Mouse (Mus musculus): ENCODE measurements at regions not wholly inside any gene's neighbourhood (a gene's known extent, or its start where the extent isn't known, plus 50 kb on each side); places are given as distances from the start of the nearest gene placed in this dataset.

DNA sequence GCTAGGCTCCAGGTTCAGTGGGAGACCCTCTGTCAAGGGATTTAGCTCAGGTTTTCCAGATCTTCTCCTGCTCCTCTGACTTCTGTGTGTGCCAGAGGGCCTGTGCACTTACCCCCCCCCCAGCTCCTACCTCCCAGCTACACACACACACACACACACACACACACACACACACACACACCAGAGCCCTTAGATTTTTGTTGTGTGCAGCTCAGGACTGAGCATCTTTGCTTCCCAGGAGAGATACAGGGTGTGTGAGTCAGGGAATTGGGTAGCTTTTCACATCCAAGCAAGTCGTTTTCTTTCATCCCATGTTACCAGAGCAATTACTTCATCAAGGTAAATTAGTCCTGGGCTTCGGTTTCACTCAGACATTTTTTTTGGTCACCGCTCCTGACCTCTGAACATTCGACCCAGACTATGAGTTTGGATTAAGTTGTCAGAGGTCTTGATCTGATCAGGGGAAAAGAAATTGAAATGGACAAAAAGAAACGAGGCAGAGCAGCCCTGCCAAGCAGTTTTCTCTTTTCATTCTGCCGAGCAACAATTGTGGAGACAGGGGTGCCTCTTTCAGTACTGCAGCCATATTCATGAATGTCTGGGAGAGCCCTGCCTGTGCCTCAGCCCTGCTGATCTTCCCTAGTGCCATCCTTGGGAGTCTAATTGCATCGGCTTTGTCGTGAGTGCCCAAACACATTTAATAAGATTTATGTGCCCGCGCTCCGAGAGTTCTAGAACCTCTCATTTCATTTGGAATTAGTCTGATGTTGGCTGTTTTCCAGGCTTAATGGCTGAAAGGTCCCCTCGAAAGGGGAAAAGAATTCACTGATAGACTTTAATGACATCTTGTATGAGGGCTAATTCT lies 241.3 kb downstream of the 1500009L16Rik start:
- Histone ChIP-seq H3K4me3 (ENCODE audit: low read depth, low read length) (no peak overlapping the region), H3K36me3 (ENCODE audit: control insufficient read depth, insufficient read depth, low read length) (no peaks in the 10 kb centered on the region), H3K4me1 (replicated peaks; ENCODE audit: control insufficient read depth, insufficient read depth, low read length) (no peaks in the 10 kb centered on the region), H3K27ac (ENCODE audit: low read depth, low read length) (no peak overlapping the region), H3K4me2 (replicated peaks; ENCODE audit: low read depth, low read length) (no peak overlapping the region), H3K9me3 (ENCODE audit: control insufficient read depth, low read length) (no peaks in the 10 kb centered on the region), H3K9ac (ENCODE audit: low read depth, low read length) (no peak overlapping the region), H3K27me3 (ENCODE audit: control insufficient read depth, insufficient read depth, low read length) (no peaks in the 10 kb centered on the region)
- no peak for ATAC-seq (ENCODE audit: low FRiP score)
- no peak for DNase-seq (ENCODE audit: low spot score)
- 48% methylated on average over 12 of the region's 12 CpGs for WGBS

DNA sequence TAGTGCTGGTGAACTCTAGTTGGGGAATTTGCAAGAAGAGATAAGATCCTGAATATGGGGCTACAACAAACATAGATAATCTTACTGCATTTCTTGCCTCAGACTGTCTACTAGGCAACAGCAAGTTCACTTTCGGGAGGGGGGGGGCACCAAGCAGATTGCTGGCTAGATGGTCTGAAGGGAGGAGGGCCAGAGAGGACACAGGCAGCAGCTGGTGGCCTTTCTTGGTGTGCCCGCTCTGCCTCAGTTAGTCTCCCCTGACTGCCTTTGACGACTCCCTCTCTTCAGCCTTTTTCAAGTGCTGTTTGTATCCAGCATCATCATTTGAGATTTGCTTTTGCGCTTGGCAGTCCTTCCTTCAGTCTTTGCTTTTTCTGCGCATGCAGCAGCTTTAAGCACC lies 242.2 kb downstream of the 1500009L16Rik start:
- Histone ChIP-seq H3K27ac (ENCODE audit: low read depth, low read length) (no peak overlapping the region), H3K4me3 (ENCODE audit: low read depth, low read length) (no peak overlapping the region), H3K4me2 (replicated peaks; ENCODE audit: low read depth, low read length) (no peak overlapping the region), H3K4me1 (replicated peaks; ENCODE audit: control insufficient read depth, insufficient read depth, low read length) (no peaks in the 10 kb centered on the region), H3K36me3 (ENCODE audit: control insufficient read depth, insufficient read depth, low read length) (no peaks in the 10 kb centered on the region), H3K9ac (ENCODE audit: low read depth, low read length) (no peak overlapping the region), H3K27me3 (ENCODE audit: control insufficient read depth, insufficient read depth, low read length) (no peaks in the 10 kb centered on the region), H3K9me3 (ENCODE audit: control insufficient read depth, low read length) (no peaks in the 10 kb centered on the region)
- ATAC-seq (ENCODE audit: low FRiP score) (no peak), DNase-seq (ENCODE audit: low spot score) (no peak)
- WGBS: 80% methylated on average over 5 of the region's 5 CpGs

DNA sequence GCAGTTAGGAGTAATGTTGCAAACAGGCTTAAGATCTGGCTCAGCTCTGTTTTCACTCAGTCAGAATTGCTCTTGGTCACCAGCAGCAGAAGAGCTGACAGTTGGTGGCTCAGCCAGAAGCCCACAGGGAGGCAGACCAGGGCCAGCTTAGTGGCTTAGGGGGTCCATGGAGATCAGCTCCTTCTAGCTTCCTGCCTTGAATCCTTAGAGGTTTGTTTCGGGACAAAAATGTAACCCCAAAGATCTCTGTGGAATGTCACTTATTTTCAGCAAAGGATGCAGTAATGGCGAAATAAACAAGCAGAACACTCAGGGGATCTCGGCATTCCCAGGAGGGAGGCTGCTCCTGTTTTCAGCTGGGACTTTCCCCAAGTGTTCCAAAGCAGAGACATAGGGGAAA lies 247.8 kb downstream of the 1500009L16Rik start:
- no peak for DNase-seq (ENCODE audit: low spot score)
- 71% methylated on average over 3 of the region's 3 CpGs for WGBS

DNA sequence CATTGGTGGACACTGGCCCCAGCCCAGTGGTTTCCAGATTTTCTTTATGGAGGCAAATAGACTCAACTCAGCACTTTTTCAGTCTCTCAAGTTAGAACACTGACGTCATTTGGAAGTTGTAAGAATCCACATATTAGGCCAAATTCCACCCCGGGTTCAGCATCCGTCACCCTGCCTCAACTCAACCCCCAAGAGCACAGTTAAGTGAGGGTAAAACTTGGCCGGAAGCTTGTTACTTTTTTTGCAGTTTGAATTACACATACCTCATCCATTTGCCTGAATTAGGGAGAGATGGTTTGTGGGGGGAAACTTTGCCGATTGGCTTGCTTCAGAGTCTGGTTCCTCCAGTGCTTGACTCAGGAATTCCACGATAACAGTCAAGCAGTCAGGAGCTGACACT lies 251.9 kb downstream of the 1500009L16Rik start:
- H3K27me3 ChIP-seq (ENCODE audit: control insufficient read depth, insufficient read depth, low read length): no peaks in the 10 kb centered on the region
- H3K36me3 ChIP-seq (ENCODE audit: control insufficient read depth, insufficient read depth, low read length): no peaks in the 10 kb centered on the region
- no peak overlapping the region for H3K4me3 ChIP-seq (ENCODE audit: low read depth, low read length)
- no peak overlapping the region for H3K9ac ChIP-seq (ENCODE audit: low read depth, low read length)
- 0 out of 2 replicates have a peak, but pooled peaks cover 3% of the 10 kb centered on the region for H3K4me1 ChIP-seq (replicated peaks; ENCODE audit: control insufficient read depth, insufficient read depth, low read length)
- no peak overlapping the region for H3K4me2 ChIP-seq (replicated peaks; ENCODE audit: low read depth, low read length)
- H3K9me3 ChIP-seq (ENCODE audit: control insufficient read depth, low read length): no peaks in the 10 kb centered on the region
- no peak for ATAC-seq (ENCODE audit: low FRiP score)
- WGBS: 91% methylated on average over 6 of the region's 6 CpGs
- no peak overlapping the region for H3K27ac ChIP-seq (ENCODE audit: low read depth, low read length)
- no peak for DNase-seq (ENCODE audit: low spot score)

More for the DNA sequence above, 247.8 kb downstream of the 1500009L16Rik start:
- ATAC-seq (ENCODE audit: low FRiP score): no peak
- no peaks in the 10 kb centered on the region for H3K36me3 ChIP-seq (ENCODE audit: control insufficient read depth, insufficient read depth, low read length)
- H3K4me2 ChIP-seq (replicated peaks; ENCODE audit: low read depth, low read length): no peak overlapping the region
- H3K27ac ChIP-seq (ENCODE audit: low read depth, low read length): no peak overlapping the region
- H3K4me3 ChIP-seq (ENCODE audit: low read depth, low read length): no peak overlapping the region
- no peak overlapping the region for H3K9ac ChIP-seq (ENCODE audit: low read depth, low read length)
- no peaks in the 10 kb centered on the region for H3K9me3 ChIP-seq (ENCODE audit: control insufficient read depth, low read length)
- no peaks in the 10 kb centered on the region for H3K4me1 ChIP-seq (replicated peaks; ENCODE audit: control insufficient read depth, insufficient read depth, low read length)
- H3K27me3 ChIP-seq (ENCODE audit: control insufficient read depth, insufficient read depth, low read length): no peaks in the 10 kb centered on the region

DNA sequence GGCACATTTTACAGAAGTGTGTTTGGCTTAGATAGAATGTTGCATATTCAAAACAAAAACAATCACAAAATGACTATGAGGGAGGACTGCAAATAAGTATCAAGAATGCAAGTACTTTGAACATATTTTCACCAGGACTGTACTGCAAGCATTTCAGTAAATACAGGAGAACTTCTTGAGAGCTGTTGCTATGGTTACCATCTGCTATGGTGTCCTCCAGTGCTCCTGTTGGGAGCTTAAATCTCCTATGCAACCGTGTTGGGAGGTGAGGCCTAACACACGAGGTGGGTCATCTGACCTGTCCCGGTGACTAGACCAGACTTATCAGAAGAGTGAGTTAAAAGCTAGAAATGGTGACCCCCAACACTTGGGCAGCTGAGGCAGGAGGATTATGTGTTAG lies 253.9 kb downstream of the 1500009L16Rik start:
- no peak overlapping the region for H3K4me3 ChIP-seq (ENCODE audit: low read depth, low read length)
- H3K4me2 ChIP-seq (replicated peaks; ENCODE audit: low read depth, low read length): no peak overlapping the region
- 43% methylated on average over 3 of the region's 3 CpGs for WGBS
- no peak for ATAC-seq (ENCODE audit: low FRiP score)
- H3K9ac ChIP-seq (ENCODE audit: low read depth, low read length): no peak overlapping the region
- no peaks in the 10 kb centered on the region for H3K27me3 ChIP-seq (ENCODE audit: control insufficient read depth, insufficient read depth, low read length)
- no peak for DNase-seq (ENCODE audit: low spot score)
- no peaks in the 10 kb centered on the region for H3K9me3 ChIP-seq (ENCODE audit: control insufficient read depth, low read length)
- H3K36me3 ChIP-seq (ENCODE audit: control insufficient read depth, insufficient read depth, low read length): no peaks in the 10 kb centered on the region
- H3K27ac ChIP-seq (ENCODE audit: low read depth, low read length): no peak overlapping the region
- H3K4me1 ChIP-seq (replicated peaks; ENCODE audit: control insufficient read depth, insufficient read depth, low read length): 0 out of 2 replicates have a peak, but pooled peaks cover 3% of the 10 kb centered on the region

DNA sequence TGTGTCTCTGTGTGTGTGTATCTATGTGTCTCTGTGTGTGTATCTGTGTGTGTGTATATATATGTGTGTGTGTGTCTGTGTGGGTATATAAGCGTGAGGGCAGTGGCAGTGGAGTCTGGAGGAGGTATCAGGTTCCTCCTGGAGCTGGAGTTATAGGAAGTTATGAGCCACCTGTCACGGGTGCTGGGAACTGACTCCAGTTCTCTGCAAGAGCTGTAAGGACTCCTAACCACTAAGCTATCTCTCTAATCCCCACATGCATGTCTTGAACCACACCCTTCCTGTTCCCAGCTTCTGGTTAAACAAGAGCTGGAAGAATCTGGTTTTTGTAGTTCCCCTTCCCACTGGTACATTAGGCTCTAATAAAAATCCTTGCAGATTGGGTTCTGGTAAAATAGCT lies 257.3 kb downstream of the 1500009L16Rik start:
- WGBS: 78% methylated on average over 2 of the region's 2 CpGs
- Histone ChIP-seq H3K4me3 (ENCODE audit: low read depth, low read length) (no peak overlapping the region), H3K27ac (ENCODE audit: low read depth, low read length) (no peak overlapping the region), H3K36me3 (ENCODE audit: control insufficient read depth, insufficient read depth, low read length) (no peaks in the 10 kb centered on the region), H3K9ac (ENCODE audit: low read depth, low read length) (no peak overlapping the region), H3K4me1 (replicated peaks; ENCODE audit: control insufficient read depth, insufficient read depth, low read length) (0 out of 2 replicates have a peak, but pooled peaks cover 3% of the 10 kb centered on the region), H3K9me3 (ENCODE audit: control insufficient read depth, low read length) (no peaks in the 10 kb centered on the region), H3K27me3 (ENCODE audit: control insufficient read depth, insufficient read depth, low read length) (no peaks in the 10 kb centered on the region), H3K4me2 (replicated peaks; ENCODE audit: low read depth, low read length) (no peak overlapping the region)
- ATAC-seq (ENCODE audit: low FRiP score) (no peak), DNase-seq (ENCODE audit: low spot score) (no peak)

DNA sequence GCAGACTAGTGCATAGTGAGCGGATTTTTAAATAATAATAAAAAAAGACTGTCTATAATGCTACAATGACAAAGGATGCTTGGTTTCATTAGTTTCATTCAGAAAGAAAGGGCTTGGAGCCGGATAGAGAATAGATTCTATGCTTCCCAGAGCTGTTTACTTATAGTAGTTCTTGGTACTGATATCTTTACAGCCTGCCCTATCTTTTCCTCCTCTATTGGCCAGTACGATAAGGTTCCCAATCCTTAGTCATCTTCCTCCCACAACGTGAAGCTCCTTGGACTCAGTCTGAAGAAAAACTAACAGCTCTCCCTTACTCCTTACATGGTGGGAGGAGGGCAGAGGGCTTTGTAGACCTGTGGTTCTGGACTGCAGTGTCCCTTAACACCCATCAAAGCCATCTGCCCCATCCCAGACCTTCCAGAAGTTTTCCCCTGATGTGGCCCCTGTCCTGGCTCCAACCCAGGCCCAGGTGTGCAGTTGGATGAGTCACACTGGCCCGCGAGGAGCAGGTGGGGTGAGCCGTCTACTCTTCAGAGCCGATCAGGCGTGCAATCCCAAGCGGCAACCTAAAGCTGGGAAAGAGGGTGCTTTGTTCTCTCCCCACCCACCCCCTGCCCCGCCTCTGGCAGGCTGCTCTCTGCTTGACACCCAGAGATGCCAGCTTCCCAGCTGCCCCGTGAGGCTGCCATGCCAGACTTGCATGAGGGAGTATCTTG lies 262.2 kb downstream of the 1500009L16Rik start:
- no peak overlapping the region for H3K4me3 ChIP-seq (ENCODE audit: low read depth, low read length)
- no peaks in the 10 kb centered on the region for H3K4me1 ChIP-seq (replicated peaks; ENCODE audit: control insufficient read depth, insufficient read depth, low read length)
- H3K4me2 ChIP-seq (replicated peaks; ENCODE audit: low read depth, low read length): no peak overlapping the region
- H3K27ac ChIP-seq (ENCODE audit: low read depth, low read length): no peak overlapping the region
- H3K9me3 ChIP-seq (ENCODE audit: control insufficient read depth, low read length): no peaks in the 10 kb centered on the region
- H3K36me3 ChIP-seq (ENCODE audit: control insufficient read depth, insufficient read depth, low read length): no peaks in the 10 kb centered on the region
- no peaks in the 10 kb centered on the region for H3K27me3 ChIP-seq (ENCODE audit: control insufficient read depth, insufficient read depth, low read length)
- WGBS: 59% methylated on average over 12 of the region's 12 CpGs
- no peak overlapping the region for H3K9ac ChIP-seq (ENCODE audit: low read depth, low read length)
- DNase-seq (ENCODE audit: low spot score): no peak
- ATAC-seq (ENCODE audit: low FRiP score): no peak

DNA sequence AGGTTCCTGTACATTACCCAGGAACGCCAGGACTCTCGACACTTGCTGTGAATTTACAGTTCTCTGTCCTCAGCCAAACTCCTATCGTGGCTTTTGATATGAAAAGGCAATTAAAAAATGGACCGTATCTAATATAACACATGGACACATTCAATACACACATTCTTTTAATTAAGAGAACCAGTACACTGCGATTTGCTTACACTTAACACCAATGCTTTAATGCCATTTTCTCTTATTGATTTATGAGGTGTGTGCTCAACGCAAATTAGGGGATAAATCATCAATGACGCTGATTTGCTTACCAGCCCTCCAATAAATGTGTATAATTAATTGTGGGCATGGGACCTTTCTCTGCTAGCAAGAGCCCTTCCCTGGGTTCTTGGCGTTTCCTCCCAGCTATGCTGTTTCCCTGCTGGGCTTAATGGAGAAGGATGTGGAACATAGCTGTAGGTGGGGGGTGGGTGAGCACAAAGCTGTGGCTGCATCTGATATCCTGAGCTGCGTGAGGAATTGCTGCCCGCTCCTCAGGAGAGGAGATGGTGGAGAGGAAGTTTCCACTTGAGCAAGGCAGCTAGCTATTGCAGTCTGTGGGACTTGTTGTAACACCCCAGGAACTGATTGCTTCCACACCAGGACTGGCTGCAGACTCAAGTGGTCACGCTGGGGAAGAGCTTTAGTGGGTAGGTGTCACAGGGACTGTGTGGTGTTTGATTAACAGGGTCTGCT lies 270.1 kb downstream of the 1500009L16Rik start:
- DNase-seq (ENCODE audit: low spot score) (no peak), ATAC-seq (ENCODE audit: low FRiP score) (no peak)
- Histone ChIP-seq H3K4me2 (replicated peaks; ENCODE audit: low read depth, low read length) (no peak overlapping the region), H3K36me3 (ENCODE audit: control insufficient read depth, insufficient read depth, low read length) (no peaks in the 10 kb centered on the region), H3K9me3 (ENCODE audit: control insufficient read depth, low read length) (no peaks in the 10 kb centered on the region), H3K27ac (ENCODE audit: low read depth, low read length) (no peak overlapping the region), H3K4me1 (replicated peaks; ENCODE audit: control insufficient read depth, insufficient read depth, low read length) (no peaks in the 10 kb centered on the region), H3K9ac (ENCODE audit: low read depth, low read length) (no peak overlapping the region), H3K27me3 (ENCODE audit: control insufficient read depth, insufficient read depth, low read length) (no peaks in the 10 kb centered on the region), H3K4me3 (ENCODE audit: low read depth, low read length) (no peak overlapping the region)
- WGBS: 78% methylated on average over 11 of the region's 11 CpGs

All from hindbrain, embryonic 11.5 days (tissue).